9 mouse cellular contexts compared by ENCODE assay signal in genomic region chr13:96030368-96031223, GRCm38 (mm10). TPM values are rescaled to one million over a fixed set of nuclear protein-coding genes. Genes with fewer than 3 reads are reported as not detected.
A peak's percentile ranks its signal among the peaks of the same experiment; 100 is the strongest.
DNase-seq lines count a peak whose midpoint lies in the region; ATAC-seq and TF ChIP-seq lines count a peak whose summit lies in the region.
"Had no signal": no experiment of that assay in that cellular context is flagged by ENCODE, and none has a peak within 500 bp of the region (broad histone marks: within the 10 kb centered on the region; RNA-seq: fewer than 3 reads in every experiment).

No protein-coding gene starts in this region.

- no peaks in the 10 kb centered on the region for H3K79me2 ChIP-seq in liver, adult 2 months (ENCODE audit: control insufficient read depth, insufficient read depth, low read length)

- 61% methylated on average over 19 of the region's 19 CpGs for WGBS in bone marrow, adult 2 months
- WGBS in forebrain, embryonic 12.5 days = 67% methylated on average over 19 of the region's 19 CpGs
- WGBS in liver, adult 2 months = 64% methylated on average over 19 of the region's 19 CpGs
- 67% methylated on average over 19 of the region's 19 CpGs for WGBS in neural tube, embryonic 14.5 days

- no peaks in the 10 kb centered on the region for H3K4me1 ChIP-seq in bone marrow, adult 2 months (ENCODE audit: control insufficient read depth, insufficient read depth, low read length)
- H3K4me1 ChIP-seq in forebrain, embryonic 12.5 days = no peaks in the 10 kb centered on the region
- H3K4me1 ChIP-seq in liver, adult 2 months (ENCODE audit: control insufficient read depth, insufficient read depth, low read length) = no peaks in the 10 kb centered on the region
- H3K4me1 ChIP-seq in neural tube, embryonic 14.5 days (ENCODE audit: control insufficient read depth, insufficient read depth, low read length) = no peaks in the 10 kb centered on the region
- H3K4me1 ChIP-seq: limb, embryonic 12.5 days had no signal

- H3K27me3 ChIP-seq in forebrain, embryonic 12.5 days = no peaks in the 10 kb centered on the region
- no peaks in the 10 kb centered on the region for H3K27me3 ChIP-seq in liver, adult 2 months (ENCODE audit: control insufficient read depth, insufficient read depth, low read length)
- no peaks in the 10 kb centered on the region for H3K27me3 ChIP-seq in neural tube, embryonic 14.5 days (ENCODE audit: control insufficient read depth, insufficient read depth, low read length)
- H3K27me3 ChIP-seq: limb, embryonic 12.5 days had no signal

- H3K4me3 ChIP-seq in bone marrow, adult 2 months (replicated peaks; ENCODE audit: control insufficient read depth, low read depth, low read length) = no peak overlapping the region
- H3K4me3 ChIP-seq in forebrain, embryonic 12.5 days (replicated peaks) = no peak overlapping the region
- H3K4me3 ChIP-seq in liver, adult 2 months (ENCODE audit: insufficient read depth, low read depth, low read length) = no peak overlapping the region
- H3K4me3 ChIP-seq in neural tube, embryonic 14.5 days (ENCODE audit: low read depth, low read length) = no peak overlapping the region
- H3K4me3 ChIP-seq: limb, embryonic 12.5 days had no signal

- no peak overlapping the region for H3K27ac ChIP-seq in bone marrow, adult 2 months (ENCODE audit: control insufficient read depth, insufficient read depth, low read depth, low read length, poor library complexity)
- H3K27ac ChIP-seq in forebrain, embryonic 12.5 days = no peak overlapping the region
- no peak overlapping the region for H3K27ac ChIP-seq in liver, adult 2 months (replicated peaks; ENCODE audit: insufficient read depth, low read depth, low read length)
- no peak overlapping the region for H3K27ac ChIP-seq in neural tube, embryonic 14.5 days (ENCODE audit: low read depth, low read length)
- H3K27ac ChIP-seq: limb, embryonic 12.5 days had no signal

- no peaks in the 10 kb centered on the region for H3K9me3 ChIP-seq in forebrain, embryonic 12.5 days
- no peaks in the 10 kb centered on the region for H3K9me3 ChIP-seq in neural tube, embryonic 14.5 days (ENCODE audit: control insufficient read depth, low read length)
- H3K9me3 ChIP-seq: limb, embryonic 12.5 days had no signal

- no peak overlapping the region for H3K4me2 ChIP-seq in forebrain, embryonic 12.5 days
- no peak overlapping the region for H3K4me2 ChIP-seq in neural tube, embryonic 14.5 days (ENCODE audit: low read depth, low read length)
- H3K4me2 ChIP-seq: limb, embryonic 12.5 days had no signal

- H3K36me3 ChIP-seq in forebrain, embryonic 12.5 days (replicated peaks) = no peaks in the 10 kb centered on the region
- H3K36me3 ChIP-seq in liver, adult 2 months (ENCODE audit: control insufficient read depth, insufficient read depth, low read length) = no peaks in the 10 kb centered on the region
- H3K36me3 ChIP-seq in neural tube, embryonic 14.5 days (ENCODE audit: control insufficient read depth, insufficient read depth, low read length) = no peaks in the 10 kb centered on the region
- H3K36me3 ChIP-seq: limb, embryonic 12.5 days had no signal

- H3K9ac ChIP-seq in forebrain, embryonic 12.5 days = no peak overlapping the region
- no peak overlapping the region for H3K9ac ChIP-seq in liver, adult 2 months (ENCODE audit: low read depth, low read length)
- H3K9ac ChIP-seq in neural tube, embryonic 14.5 days (replicated peaks; ENCODE audit: low read depth, low read length) = no peak overlapping the region
- H3K9ac ChIP-seq: limb, embryonic 12.5 days had no signal

- TF ChIP-seq CTCF in bone marrow, adult 2 months (IDR thresholded peaks at IDR 0.05; ENCODE audit: control insufficient read depth, insufficient read depth, low read length) = peak; percentile 72
- peak; percentile 75 for TF ChIP-seq CTCF in liver, adult 2 months (IDR thresholded peaks at IDR 0.05; ENCODE audit: low read depth, low read length)

- peak; percentile 30; the same call in 1 of the 2 replicates for ATAC-seq in forebrain, embryonic 12.5 days (ENCODE audit: low FRiP score)
- ATAC-seq in neural tube, embryonic 14.5 days (ENCODE audit: low read depth) = peak; percentile 51; the same call in 1 of the 2 replicates
- ATAC-seq in erythroblast, adult 5-6 weeks (replicated peaks; ENCODE audit: low FRiP score, poor library complexity, severe bottlenecking) = no peak

- DNase-seq in 3T3-L1 (ENCODE audit: low read depth, low spot score) = peak; percentile 60
- peak; percentile 41 for DNase-seq in A20 (ENCODE audit: low read depth, low spot score)
- DNase-seq in induced T-regulatory cell, adult 2 months (ENCODE audit: low read depth) = peak; percentile 83
- DNase-seq in liver, adult 2 months (ENCODE audit: extremely low read depth, low read depth, low spot score) = peak; percentile 25

- TF ChIP-seq POLR2A in bone marrow, adult 2 months (IDR thresholded peaks at IDR 0.05; ENCODE audit: borderline replicate concordance, control insufficient read depth, low read depth, low read length) = no peak
- TF ChIP-seq POLR2A in liver, adult 2 months (IDR thresholded peaks at IDR 0.05; ENCODE audit: extremely low read depth, insufficient read depth, low read length) = no peak

RNA-seq across cellular contexts. Expression of gene Gm20075, which starts 50.6 kb away (rescaled TPM):
- polyA plus RNA-seq in bone marrow, adult 2 months (2011; ENCODE audit: insufficient read depth, insufficient read length, low replicate concordance, missing spikeins) = 5.6 and 11.0 TPM in 2 replicates
- 26.8 and 35.0 TPM in 2 replicates for polyA plus RNA-seq in forebrain, embryonic 12.5 days (2016; fragmentation: Nextera tagmentation; extraction: Ambion mirVana)
- 0.94 and 1.4 TPM in 2 replicates for total RNA-seq in liver, adult 2 months (2014; rRNA removed)
- polyA plus RNA-seq in liver, adult 2 months (2012; rRNA removed) = 1.0 TPM in 1 of 2 replicates, not detected in the other
- 25.5 and 37.3 TPM in 2 replicates for polyA plus RNA-seq in neural tube, embryonic 14.5 days (2014; fragmentation: Nextera tagmentation; extraction: Ambion mirVana)
- 5.4 and 15.6 TPM in 2 replicates for total RNA-seq in erythroblast, adult 5-6 weeks (2015; ENCODE audit: low replicate concordance)
- total RNA-seq in erythroblast, adult 5-6 weeks (2017; ENCODE audit: low replicate concordance) = 7.4 TPM in 1 of 2 replicates, not detected in the other

RNA-seq across cellular contexts. Expression of gene Gm17190, which starts 51.3 kb away (rescaled TPM):
- polyA plus RNA-seq in bone marrow, adult 2 months (2011; ENCODE audit: insufficient read depth, insufficient read length, low replicate concordance, missing spikeins) = 3.7 and 4.1 TPM in 2 replicates
- not detected in 2 replicates for polyA plus RNA-seq in forebrain, embryonic 12.5 days (2016; fragmentation: Nextera tagmentation; extraction: Ambion mirVana)
- not detected in 2 replicates for total RNA-seq in liver, adult 2 months (2014; rRNA removed)
- polyA plus RNA-seq in liver, adult 2 months (2012; rRNA removed) = not detected in 2 replicates
- 0.84 and 1.1 TPM in 2 replicates for polyA plus RNA-seq in neural tube, embryonic 14.5 days (2014; fragmentation: Nextera tagmentation; extraction: Ambion mirVana)
- total RNA-seq in erythroblast, adult 5-6 weeks (2015; ENCODE audit: low replicate concordance) = not detected in 2 replicates
- not detected in 2 replicates for total RNA-seq in erythroblast, adult 5-6 weeks (2017; ENCODE audit: low replicate concordance)

Comparison
In these comparisons a context has a peak if more than half of its experiments do, and no peak if none do; other contexts are left out.
1. DNase-seq: peak in every context shown above with its lines; median percentile 83 in induced T-regulatory cell, adult 2 months; 60 in 3T3-L1; 41 in A20; 25 in liver, adult 2 months.